Mouse (Mus musculus) C2C12 (cell line): ENCODE measurements around the gene Gm17402.

Source experiments
- CEBPB ChIP-seq: IDR thresholded peaks from one replicate; pipeline ENCODE4 v1.6.1; 2011; ENCODE audit warnings: low read depth, mild to moderate bottlenecking, control low read depth, moderate library complexity
- CTCF ChIP-seq: IDR thresholded peaks from one replicate; pipeline ENCODE4 v1.5.1; 2011; ENCODE audit not compliant: control insufficient read depth, insufficient read depth, insufficient read length
- MAX ChIP-seq: IDR thresholded peaks from one replicate; pipeline ENCODE4 v1.6.1; 2011; ENCODE audit warnings: mild to moderate bottlenecking, control low read depth

DNA sequence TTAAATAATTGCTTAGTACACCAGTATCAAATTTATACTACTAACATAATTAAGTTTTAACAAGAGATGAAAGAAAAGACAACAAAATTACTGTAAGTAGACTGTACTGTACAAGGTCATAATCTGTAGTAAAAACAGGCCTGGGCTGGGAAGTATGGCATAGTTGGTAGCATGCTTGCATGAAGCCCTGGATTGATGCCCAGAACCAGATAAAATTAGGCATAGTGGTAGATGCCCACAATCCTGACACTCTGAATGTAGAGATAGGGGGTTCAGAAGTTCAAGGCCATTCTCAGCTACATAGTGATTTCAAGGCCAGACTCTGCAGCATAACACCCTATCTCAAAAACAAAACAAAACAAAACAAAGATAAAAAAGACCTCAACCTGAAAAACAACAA lies 3.3 kb upstream of the Gm17402 start:
- TF ChIP-seq CTCF, result no peak
- no peak for TF ChIP-seq CEBPB
- TF ChIP-seq MAX, result no peak
